Mouse (Mus musculus) thymus, postnatal 10 days (tissue): ENCODE results near the gene Pwwp2b.

ENCODE experiments used
- DNase-seq, 2 experiments: peaks; one replicate each; pipeline ENCODE4 v3.0.0; 2021; ENCODE audit warnings: low spot score in 2 of 2

Gene Pwwp2b

DNA sequence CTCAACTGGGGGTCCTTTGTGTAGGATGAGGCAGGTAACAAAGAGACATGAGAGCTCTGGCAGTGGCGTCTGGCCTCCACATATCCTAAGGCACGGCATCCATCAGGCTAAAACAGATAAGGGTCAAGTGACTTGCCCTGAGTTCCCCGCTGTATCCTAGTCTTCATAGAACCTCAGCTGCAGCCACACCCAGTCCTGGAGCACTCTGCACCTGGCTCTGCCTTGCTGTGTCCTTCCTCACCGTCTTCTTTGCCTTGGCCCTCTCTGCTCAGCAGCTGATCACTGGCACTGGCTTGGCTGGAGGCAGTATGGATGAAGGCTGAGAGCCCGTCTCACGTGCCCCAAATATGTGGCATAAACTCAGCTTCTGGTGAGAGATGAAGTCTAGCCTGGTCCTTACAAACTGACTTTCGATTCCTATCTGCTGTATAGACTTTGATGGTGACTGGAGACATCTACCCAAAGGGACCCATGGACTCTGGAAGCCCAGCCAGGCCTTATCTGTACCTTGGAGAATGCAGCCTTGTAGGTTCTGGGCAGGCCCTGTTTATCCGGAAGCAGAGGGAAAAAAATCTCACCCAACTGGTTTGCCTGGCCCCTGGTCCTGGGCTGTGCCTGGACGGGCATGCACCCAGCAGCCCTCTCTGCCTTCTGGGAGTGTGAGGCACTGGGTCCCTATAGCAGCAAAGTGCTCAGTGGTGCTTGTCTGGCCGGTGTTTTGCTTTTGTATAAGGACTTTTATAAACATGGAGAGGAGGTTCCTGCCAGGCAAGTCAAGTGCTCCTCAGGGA lies 9.7 kb downstream of the Pwwp2b start:
- no peak for DNase-seq

DNA sequence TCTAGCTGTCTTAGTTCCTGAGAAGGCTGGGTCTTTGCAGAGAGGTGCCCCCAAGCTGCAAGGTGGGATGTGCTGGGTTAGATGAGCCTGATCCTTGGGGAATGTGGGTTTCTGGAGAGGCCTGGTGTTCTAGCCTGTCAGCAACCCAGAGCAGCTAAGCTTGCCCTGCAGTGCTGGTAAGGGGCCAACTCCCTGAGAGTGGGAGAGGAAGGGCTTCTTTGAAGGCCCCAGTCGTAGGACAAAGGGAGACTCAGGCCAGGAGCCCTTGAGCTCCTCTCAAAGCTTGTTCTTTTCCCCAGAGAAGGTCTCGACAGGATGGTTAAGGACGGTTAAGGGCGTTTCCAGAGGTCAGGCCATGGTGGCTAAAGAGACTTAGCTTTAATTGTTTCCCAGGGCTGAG lies 16.1 kb downstream of the Pwwp2b start:
- DNase-seq: no peak

DNA sequence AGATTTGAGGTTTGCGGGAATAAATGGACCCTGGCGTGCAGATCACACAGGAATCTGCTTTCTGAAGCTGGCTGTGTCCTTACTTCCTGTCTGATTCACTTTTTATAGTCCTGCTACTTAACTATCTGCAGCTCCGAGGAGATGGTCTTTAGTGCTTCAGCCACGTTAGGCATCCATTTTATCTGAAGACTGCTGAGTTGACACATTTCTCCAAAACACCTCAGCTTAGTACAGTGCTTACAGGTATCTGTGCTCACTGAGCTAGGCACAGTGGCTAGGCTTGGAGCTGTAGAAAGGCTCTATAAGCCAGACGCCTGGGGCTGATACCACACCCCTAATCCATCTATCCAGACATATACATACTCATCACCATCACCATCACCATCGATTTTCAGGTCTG lies 17.4 kb downstream of the Pwwp2b start:
- no peak for DNase-seq

DNA sequence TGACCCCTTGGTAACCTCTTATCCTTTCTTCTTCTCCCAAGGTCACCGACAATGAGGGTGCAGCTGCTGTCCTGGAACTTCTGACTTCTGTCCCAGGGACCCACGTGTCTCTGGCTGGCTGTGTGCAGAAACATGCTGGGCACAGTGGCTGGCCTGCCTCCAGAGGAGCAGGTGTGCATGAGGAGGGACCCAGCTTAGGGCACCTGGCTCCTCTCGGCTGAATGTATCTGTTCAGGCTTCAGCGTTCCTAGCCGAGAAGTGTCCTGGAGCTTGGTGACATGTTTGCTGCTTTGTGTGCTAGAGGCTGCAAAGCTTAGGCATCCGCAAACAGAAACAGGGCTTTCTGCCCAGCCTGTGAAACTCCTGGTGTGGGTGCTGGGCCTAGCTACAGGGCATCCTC lies 18.1 kb downstream of the Pwwp2b start:
- DNase-seq: no peak

DNA sequence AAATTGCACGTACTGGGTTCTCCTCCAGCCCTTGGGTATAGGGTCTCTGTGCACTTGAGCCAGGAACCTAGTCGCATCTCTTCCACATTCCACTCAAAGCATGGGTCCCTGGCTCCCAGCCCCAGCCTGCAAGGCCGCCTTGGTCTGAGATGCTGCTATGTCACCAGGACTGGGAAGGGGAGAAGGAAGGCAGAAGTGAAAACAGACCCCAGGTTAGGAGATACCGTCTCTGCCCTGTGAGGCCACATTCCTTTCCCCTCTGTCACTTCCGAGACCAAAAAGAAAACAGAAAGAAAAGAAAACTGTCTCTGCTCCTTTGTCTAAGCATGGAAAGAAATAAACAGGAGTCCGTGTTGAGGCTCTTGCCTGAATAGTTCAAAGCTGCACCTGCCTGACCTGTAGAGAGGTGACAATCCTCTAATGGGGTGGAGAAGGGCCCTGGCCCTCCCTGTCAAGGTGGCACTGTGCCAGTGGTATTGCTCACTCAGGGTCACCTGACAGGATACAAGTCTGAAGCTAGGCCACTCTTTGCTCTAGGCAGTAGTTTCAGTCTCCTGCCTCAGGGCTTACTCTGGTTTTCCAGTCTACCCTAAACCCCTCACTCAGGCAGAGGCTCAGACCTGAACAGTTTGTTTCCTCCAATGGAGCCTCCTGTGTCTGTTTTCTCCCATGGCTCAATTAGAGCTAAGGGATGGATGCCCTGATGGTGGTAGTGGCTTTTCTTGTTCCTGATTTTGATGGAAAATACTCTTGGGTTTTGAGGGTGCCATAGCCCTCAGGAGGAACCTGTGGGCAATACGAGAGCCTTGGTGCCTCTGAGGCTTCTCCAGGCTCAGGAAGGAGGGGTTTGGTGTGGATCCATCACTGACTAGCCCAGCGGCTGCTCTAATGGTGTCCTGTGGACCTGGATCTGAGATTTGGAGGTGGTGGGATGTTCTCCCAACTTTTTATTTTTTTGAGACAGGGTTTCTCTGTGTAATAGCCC lies 18.9 kb downstream of the Pwwp2b start:
- DNase-seq: no peak

DNA sequence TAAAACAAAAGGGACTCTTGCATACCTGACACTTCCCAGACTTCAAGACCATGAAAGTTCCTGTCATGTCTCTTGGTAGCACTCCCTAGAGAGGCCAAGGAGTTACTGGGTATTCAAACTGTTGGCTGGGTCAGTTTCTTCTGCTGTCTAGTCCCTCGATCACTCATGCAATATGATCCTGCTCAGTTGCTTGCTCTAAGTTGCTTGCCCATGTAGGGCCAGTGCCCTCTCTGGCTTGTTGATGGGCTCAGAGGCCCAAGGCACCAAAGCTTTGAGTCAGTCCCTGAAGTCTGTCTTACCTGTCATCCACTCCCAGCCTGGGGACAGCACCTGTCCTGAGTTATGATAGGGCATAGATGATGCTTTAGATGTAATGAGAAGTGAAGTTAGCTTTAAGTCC lies 22.5 kb downstream of the Pwwp2b start:
- no peak for DNase-seq

DNA sequence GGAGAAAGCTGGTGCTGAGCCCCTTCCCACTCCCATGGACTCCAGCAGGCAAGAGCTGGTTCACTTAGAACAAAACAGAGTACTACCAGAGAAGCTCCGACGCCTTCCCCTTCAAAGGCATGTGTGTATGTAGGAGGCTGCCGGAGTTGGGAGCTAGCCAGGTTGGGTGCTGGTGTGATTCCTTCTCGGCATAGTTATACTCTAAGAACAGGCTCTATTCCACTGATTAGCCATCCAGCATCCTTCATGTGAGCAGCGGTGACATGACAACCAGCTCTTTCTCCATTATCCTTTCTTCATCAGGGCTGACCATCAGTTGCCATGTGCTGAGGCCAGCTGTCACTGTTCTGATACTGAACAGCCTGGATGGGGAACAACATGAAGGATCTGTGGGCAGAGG lies 23.6 kb downstream of the Pwwp2b start:
- DNase-seq: no peak

DNA sequence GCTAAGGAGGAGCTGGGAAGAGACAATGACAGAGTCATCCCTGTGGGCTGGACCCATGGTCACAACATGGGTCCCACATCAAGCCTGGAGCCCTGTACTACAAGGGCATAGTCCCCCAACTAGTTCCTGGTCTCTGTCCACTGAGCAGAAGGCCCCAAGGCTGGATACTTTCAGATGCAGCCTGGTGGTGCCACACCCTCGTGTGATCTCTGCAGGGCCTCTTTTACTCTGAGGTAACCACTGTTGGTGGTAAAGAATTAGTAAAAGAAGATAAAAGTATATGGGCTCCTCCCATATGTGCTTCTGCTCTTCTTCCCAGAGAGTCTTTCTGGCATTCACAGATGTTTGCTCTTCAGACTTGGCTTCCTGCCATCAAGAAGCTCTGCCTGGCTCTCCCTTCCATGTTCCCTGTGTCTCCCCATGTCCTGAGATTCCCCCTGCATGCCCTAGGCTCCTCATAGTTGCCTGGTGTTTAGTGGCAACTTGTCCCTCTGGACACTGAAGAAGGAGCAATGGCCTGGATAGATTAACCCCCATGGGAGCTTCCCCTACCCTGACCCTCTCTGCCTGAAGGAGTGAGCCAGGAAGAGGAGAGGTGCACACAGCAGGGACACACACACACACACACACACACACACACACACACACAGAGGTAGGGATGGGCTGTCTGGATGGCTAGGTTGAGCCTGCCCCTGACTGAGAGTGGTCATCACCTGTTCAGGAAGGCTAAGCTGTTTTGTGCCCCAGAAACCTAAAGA lies 24.5 kb downstream of the Pwwp2b start:
- no peak for DNase-seq

DNA sequence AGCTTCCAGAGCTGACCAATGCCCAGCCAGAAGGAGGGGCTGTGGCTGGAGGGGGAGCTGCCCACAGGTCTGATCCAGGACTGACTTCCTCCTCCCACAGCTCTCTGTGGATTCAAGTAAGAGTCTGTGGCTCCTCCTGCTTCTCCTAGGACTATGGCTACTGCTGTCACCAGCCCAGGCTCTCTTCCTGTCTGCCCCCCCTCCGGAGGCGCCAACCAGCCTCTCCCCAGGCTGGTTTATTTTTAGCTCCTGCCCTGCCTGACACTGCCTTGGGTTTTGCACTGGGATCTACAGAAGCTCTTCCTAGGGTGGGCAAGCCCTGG lies 25.1 kb downstream of the Pwwp2b start:
- no peak for DNase-seq

DNA sequence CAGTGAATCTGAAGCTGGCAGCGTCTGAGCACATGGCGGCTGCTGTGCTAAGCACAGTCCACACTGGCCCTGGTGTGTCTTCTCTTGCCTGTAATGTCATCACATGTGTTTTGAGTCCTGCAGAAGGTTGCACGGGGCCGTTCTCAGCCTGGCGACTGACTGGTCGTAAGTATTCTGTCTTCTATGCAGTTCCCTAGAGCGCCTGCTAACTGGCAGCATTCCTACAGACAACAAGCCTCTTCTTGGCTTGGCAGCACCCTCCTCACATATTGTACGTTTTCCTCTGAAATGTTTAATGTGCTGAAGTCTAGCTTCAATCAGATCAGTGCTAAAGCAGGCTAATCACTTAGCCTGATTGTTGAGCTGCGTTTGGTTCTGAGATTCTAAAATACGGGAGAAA lies 27.3 kb downstream of the Pwwp2b start:
- no peak for DNase-seq

DNA sequence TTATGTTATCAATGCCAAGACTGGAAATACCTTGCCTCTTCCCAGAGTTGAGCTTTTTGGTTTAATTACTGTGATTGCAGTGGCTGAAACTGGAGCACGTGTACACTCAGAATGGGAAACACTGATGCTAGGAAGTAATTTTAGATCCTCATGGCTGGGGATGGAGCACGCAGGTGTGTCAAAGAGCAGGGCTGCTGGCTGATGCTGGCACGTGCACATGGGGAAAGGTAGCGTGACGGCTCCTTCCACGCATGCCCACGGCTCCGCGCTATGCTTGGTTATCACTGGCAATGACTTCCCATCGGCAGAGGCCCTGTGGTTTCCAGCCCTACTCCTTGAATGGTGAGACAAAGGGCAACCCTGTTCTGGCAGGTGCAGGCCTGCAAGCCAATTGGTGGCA lies 27.9 kb downstream of the Pwwp2b start:
- no peak for DNase-seq

DNA sequence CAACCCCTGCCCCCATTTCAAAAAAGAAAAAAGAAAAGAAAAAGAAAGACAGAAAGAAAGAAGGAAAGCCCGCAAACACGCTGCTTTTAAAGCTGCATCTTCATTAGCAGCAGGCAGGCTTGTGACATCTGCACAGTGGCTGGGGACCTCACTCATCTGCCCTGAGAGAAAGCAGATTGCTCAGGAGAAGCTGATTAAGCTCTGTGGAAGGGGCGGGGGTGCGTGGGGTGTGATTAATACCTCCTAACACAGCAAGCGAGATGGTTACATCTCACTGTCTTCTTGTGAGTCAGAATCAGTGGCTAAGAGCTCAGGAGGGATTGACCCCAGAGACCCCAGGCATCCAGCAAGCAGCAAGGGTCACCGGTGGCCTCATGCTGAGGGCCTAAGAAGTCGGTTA lies 29.3 kb downstream of the Pwwp2b start:
- DNase-seq: no peak

DNA sequence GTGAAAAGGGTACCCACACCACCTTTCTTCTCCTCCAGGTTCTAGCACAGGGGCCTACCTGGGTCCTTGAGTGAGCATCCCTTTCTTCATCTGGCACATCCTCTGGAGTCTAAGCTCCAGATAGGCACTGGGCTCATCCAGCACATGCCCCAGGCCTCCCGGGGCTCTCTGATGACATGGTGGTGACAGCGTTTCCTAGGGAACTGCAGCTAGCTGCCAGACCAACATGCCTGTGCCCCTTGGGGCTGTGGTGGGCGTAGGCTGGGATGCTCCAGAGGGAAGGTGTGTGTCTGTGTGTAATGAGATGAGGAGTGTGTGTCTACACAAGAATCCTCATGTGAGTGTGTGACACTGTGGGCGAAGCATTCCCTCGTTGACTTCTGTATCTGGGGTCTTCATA lies 31.3 kb downstream of the Pwwp2b start:
- DNase-seq: no peak

DNA sequence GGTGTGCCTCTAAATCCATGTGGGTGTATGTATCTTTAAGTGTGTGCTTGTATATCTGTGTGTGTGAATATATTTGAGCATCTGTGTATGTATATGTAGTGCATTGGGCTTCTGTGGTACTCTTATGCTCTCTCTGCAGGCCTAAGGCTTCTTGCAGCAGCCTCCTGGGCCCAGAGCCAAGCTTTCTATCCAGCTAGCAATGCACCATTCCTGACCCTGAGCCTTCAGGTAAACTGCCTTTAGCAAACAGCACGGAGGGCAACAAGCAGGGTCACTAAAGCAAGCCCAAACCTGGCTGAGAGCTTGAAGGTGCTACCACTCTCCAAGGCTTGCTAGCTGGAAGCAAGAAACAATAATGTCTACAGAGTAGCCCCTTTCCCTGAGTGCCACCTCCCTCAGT lies 31.8 kb downstream of the Pwwp2b start:
- no peak for DNase-seq

DNA sequence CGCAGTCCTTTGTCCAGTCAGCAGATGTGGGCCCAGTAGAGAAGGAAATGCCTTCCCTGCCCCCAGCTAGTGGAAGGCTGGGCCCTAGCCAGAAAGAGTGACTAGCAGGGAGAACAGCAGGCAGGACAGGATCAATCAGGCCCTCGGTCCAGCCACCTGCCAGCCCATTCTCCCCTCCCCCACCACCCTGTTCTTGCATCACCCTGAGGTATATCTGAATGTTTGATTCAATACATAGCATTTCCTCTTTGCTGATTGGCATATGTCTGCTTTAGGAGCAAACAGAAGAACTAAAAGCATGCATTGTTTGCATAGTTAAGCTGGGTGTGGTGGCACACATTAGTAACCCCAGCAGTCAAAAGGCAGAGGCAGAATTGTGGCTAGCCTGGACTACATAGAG lies 32.9 kb downstream of the Pwwp2b start:
- DNase-seq: no peak

DNA sequence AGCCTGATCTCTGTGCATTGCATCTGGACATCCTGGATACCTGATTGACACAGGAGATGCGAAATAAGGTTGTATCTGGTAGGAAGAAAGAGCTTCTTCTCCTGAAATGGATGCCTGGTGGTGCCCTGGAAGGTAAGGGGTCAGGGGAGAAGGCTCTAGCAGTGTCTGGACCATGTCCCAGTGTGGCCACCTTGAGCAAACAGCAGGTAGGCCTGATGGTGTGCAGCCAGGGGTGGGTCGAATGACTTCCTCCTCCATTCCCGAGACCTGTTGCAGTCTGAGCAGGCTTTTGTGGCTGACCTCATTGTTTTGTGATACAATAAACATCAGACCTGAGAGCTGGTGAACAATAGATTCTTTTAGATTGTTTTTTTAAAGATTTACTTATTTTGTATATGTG lies 33.8 kb downstream of the Pwwp2b start:
- no peak for DNase-seq

DNA sequence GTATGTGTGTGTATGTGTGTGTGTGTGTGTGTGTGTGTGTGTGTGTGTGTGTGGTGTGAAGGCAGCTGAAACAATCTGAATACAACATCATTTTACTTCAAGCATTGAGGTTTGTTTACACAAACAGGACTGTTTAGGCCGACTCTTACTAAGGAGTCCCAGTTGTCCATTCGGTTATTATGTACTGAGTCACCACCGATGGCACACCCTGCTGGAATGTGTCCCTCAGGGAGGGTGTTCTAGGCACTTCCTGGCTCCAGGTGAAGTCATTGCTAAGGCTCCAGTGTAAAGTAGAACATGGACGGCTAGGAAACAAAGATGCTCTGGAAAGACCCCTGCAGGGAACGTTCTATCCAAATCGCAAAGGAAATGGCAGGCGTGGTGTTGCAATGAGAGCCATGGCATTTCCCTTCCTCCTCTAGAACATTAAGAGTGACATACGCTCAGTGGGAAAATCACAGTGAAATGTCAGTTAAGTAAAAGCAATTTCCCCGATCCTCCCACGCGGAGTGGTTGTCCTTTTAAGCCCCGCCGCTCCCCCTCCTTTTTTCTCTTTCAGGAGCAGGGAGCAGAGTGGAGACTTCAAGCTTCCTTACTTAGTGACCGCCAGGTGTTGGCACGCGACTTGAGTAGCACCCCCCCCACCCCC lies 37.1 kb downstream of the Pwwp2b start:
- DNase-seq: no peak

DNA sequence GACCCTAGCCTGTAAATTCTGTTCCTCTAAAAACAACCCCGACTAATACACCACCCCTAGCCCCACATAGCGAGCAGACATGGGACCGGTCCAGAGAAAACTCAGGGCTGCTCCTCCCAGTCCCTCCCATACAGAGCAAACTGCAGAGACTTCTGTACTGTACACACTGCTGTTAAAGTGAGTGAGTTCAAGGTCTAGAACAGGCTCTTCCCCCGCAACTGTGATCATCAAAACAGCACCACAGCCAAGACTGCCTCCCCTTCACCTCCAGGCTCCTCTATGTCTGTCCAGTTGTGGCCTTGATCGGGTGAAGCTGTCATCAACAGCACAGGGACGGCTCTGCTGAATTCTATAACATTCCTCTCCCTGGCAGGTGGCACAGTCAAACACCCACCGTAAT lies 40.3 kb downstream of the Pwwp2b start:
- DNase-seq: no peak

DNA sequence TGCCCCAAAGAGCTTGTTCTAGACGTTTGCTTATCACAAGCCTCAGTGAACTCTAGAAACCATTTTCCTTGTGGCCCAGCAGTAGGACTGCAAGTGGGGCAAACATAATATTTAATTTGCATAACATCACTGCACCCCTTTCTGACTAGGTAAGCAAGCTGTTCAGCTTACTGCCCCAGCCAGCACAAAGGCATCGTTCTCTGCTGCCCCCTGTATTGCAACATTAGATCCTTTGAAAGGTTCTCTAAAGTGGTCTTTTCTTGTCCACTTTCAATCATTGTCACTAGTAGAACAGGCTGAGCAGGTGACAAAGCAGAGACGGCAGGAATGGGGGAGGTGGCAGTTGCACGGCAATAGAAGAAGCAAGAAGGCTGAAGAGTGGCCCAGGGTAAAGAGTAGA lies 45.1 kb downstream of the Pwwp2b start:
- DNase-seq: no peak

DNA sequence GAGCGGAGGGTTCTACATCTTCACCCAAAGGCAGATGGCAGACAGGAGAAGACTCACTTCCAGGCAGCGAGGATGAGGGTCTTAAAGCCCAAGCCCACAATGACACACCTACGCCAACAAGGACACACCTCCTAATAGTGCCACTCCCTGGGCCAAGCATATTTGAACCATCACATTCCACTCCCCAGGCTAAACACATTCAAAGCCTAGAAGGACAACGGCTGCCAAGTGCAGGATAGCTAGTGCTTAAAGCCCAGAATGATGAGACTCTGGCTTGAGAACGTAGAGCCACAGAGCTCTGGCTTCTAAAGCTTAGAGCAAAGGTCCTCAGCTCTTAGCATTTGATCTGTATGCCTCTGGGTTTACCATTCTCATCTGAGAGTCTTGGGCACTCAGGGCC lies 45.8 kb downstream of the Pwwp2b start:
- DNase-seq: no peak

DNA sequence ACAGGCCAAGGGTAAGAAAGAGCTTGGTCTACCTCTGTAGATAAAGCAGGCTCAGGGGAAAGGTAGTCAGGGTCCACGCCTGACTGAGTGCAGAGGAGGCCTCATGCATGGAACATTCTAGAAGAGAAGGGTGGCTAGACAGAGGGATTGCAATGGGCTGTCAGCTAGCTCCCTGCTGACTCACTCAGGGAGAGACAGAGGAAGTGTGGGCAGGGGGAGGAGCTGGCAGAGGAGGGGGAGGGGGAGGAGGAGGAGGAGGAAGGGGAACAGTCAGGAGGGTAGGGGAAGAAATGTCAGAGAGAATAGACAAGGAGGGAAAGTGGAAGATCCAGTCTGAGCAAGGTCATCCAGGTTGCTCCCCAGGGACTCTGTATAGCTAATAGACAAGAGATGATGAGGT lies 47.4 kb downstream of the Pwwp2b start:
- no peak for DNase-seq

DNA sequence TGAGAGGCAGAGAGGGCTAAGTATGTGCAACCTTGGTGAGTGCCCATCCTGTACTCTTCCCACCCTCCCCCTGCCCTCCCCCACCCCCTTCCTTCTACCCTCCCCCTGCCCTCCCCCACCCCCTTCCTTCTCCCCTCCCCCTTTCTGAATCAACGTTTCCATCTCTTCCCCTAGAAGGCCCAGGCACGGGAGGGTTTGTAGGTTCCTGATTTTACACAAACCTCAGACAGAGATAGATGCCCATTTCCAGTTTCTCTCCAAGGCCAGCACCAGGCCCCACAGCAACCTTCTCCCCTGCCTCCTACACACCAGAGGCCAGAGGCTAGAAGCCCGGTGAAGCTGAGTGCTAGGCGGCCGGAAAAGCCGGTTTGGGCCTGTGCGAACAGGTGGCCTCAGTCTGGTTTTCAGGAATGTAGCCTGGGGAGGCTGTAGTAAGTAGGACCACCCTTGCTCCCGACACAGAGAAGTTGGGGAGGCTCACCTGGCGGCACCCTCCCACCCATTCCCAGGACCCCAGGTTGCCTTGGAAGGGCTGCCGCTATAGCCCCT lies 48.3 kb downstream of the Pwwp2b start:
- DNase-seq: no peak
